Mouse (Mus musculus): ENCODE measurements around the gene Pik3r6. TPM values are rescaled to one million over a fixed set of nuclear protein-coding genes. Genes with fewer than 3 reads are reported as not detected.
A peak's percentile ranks its signal among the peaks of the same experiment; 100 is the strongest.

The Pik3r6 gene
- total and polyA plus RNA-seq, 3 experiments: 0.42 to 1.5 TPM; not detected in 1

DNA sequence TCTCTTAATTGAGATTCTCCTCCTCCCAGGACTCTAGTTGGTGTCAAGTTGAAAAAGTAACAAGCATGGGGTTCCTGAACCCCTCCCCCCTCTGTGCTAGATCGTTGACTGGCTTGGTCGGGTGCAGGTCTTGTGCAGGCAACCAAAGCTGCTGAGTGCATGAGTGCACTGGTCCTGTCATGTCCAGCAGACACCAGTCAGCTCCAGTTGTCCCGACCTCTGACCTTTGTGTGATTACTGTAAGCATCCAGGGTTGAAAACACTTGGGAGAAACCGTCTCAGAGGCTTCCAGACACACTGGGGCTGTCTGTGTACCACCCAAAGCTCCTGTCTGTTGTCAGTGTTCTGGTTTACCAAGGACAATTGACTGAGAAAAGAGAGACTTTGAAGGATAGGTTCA lies 47.5 kb downstream of the Pik3r6 start:
- Histone ChIP-seq H3K79me2 (ENCODE audit: control insufficient read depth, insufficient read depth, low read length, poor library complexity) (no peaks in the 10 kb centered on the region), H3K36me3 (ENCODE audit: control insufficient read depth in 1 of 2, insufficient read depth in 2 of 2, low read length in 2 of 2) (no peaks in the 10 kb centered on the region), H3K4me1 (ENCODE audit: control insufficient read depth in 1 of 2, insufficient read depth in 2 of 2, low read length in 2 of 2) (no peaks in the 10 kb centered on the region)

DNA sequence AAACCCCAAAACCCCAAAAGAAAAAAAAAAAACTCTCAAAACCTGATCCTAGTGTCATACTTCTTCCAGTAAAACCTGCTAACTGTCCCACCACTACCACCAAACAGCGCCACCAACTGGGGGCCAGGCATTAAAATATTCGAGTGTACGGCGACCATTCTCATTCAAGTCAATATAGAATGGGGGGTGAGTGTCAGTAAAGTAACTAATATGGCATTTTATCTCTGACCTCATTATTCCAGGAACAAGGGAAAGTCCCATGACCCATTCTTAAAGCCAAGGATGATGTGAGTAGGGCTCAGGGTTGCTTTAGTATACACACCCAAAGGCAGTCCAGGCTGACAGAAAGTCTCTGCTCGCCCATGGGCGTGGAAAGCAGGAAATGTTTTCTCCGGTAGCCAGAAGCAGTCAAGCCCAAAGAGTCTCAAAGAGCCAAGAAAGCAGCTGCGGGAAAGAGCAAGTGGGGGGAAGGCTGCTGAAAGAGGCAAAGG lies 51.2 kb downstream of the Pik3r6 start:
- Histone ChIP-seq H3K4me1 (ENCODE audit: control insufficient read depth in 1 of 2, insufficient read depth in 2 of 2, low read length in 2 of 2) (no peaks in the 10 kb centered on the region), H3K79me2 (ENCODE audit: control insufficient read depth, insufficient read depth, low read length, poor library complexity) (no peaks in the 10 kb centered on the region), H3K9ac (ENCODE audit: control insufficient read depth, low read depth, low read length, poor library complexity, severe bottlenecking) (no peak overlapping the region), H3K4me3 (ENCODE audit: control insufficient read depth in 1 of 2, insufficient read depth in 1 of 2, low read depth in 2 of 2, low read length in 2 of 2) (no peak overlapping the region), H3K27ac (ENCODE audit: control insufficient read depth, low read depth, low read length) (no peak overlapping the region), H3K9me3 (replicated peaks; ENCODE audit: insufficient read depth, low read length) (no peaks in the 10 kb centered on the region), H3K36me3 (ENCODE audit: control insufficient read depth in 1 of 2, insufficient read depth in 2 of 2, low read length in 2 of 2) (no peaks in the 10 kb centered on the region), H3K27me3 (ENCODE audit: control insufficient read depth in 1 of 2, insufficient read depth in 2 of 2, low read length in 2 of 2) (no peaks in the 10 kb centered on the region)
- peak; percentile 69 for DNase-seq (ENCODE audit: low read depth, low spot score)
- peak; percentile 54 to 91 (median 89) for TF ChIP-seq CTCF (IDR thresholded peaks at IDR 0.05 in 2 of 3, conservative IDR thresholded peaks at IDR 0.05 in 1 of 3; ENCODE audit: control insufficient read depth in 1 of 3, insufficient read depth in 1 of 3, low read depth in 2 of 3, low read length in 3 of 3, poor library complexity in 1 of 3, severe bottlenecking in 1 of 3)
- TF ChIP-seq RAD21 (IDR thresholded peaks at IDR 0.05; ENCODE audit: low read depth, low read length): peak; percentile 71
- no peak for TF ChIP-seq POLR2A (IDR thresholded peaks at IDR 0.05; ENCODE audit: control insufficient read depth in 1 of 2, insufficient read depth in 1 of 2, low read depth in 1 of 2, low read length in 2 of 2, poor library complexity in 1 of 2)
- TF ChIP-seq ZNF384 (IDR thresholded peaks at IDR 0.05; ENCODE audit: low read depth, low read length): peak; percentile 71
- peak; percentile 88 for TF ChIP-seq SMC3 (IDR thresholded peaks at IDR 0.05; ENCODE audit: low read depth, low read length)
- peak; percentile 71 for TF ChIP-seq ZC3H11A (IDR thresholded peaks at IDR 0.05; ENCODE audit: low read depth, low read length)

More for the DNA sequence above, 47.5 kb downstream of the Pik3r6 start:
- no peak for TF ChIP-seq POLR2AphosphoS2 (IDR thresholded peaks at IDR 0.05; ENCODE audit: low read length)
- no peak for TF ChIP-seq ZNF384 (IDR thresholded peaks at IDR 0.05; ENCODE audit: low read depth, low read length)
- no peak for TF ChIP-seq E2F4 (IDR thresholded peaks at IDR 0.05; ENCODE audit: borderline replicate concordance, low read depth, low read length)
- no peak overlapping the region for H3K9ac ChIP-seq (ENCODE audit: control insufficient read depth, low read depth, low read length, poor library complexity, severe bottlenecking)
- H3K27me3 ChIP-seq (ENCODE audit: control insufficient read depth in 1 of 2, insufficient read depth in 2 of 2, low read length in 2 of 2): no peaks in the 10 kb centered on the region
- no peak for DNase-seq (ENCODE audit: low read depth, low spot score)
- H3K27ac ChIP-seq (ENCODE audit: control insufficient read depth, low read depth, low read length): no peak overlapping the region
- no peak overlapping the region for H3K4me3 ChIP-seq (ENCODE audit: control insufficient read depth in 1 of 2, insufficient read depth in 1 of 2, low read depth in 2 of 2, low read length in 2 of 2)
- H3K9me3 ChIP-seq (replicated peaks; ENCODE audit: insufficient read depth, low read length): no peaks in the 10 kb centered on the region

DNA sequence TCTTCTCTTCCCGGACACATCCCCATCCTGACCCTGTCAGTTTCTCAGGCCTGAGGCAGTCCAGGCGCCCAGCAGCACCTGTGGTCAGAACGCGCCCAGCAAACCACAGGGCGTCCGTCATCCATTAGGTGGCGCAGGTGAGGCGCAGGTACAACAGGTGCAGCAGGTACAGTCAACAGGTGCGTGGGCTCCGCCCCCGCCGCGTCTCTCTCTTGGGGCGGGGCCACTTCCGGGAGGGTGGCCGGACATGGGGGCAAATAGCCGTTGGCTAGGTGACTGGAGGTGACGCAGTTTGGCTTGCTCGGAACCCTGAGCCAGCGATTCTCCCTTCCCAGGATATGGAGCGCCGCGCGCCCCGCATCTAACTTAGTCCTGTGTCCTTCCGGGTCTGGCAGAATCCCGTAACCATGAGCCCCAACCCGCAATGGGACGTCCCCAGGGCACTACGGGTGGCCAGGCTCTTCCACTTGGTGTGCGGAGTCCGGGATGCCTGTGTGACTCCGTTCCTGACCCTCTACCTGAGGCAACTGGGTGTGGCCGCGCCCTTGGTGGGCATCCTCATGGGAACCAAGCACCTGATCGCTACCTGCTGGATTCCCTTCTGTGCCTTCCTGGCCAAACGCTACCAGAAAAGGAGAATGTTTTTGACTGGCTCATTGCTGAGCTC lies 53.2 kb downstream of the Pik3r6 start, which contains the start of gene Mfsd6l:
Mfsd6l (plus strand) TSS at position 269 of the 667 bp plus-strand sequence.
- H3K9ac ChIP-seq (ENCODE audit: control insufficient read depth, low read depth, low read length, poor library complexity, severe bottlenecking): no peak within 1 kb of the TSS
- no peak within 1 kb of the TSS for H3K27ac ChIP-seq (ENCODE audit: control insufficient read depth, low read depth, low read length)
- no peaks in the 10 kb centered on the region for H3K79me2 ChIP-seq (ENCODE audit: control insufficient read depth, insufficient read depth, low read length, poor library complexity)
- no peaks in the 10 kb centered on the region; a peak in 1 of 4 replicates for H3K27me3 ChIP-seq (ENCODE audit: control insufficient read depth in 1 of 2, insufficient read depth in 2 of 2, low read length in 2 of 2)
- H3K9me3 ChIP-seq (replicated peaks; ENCODE audit: insufficient read depth, low read length): no peaks in the 10 kb centered on the region
- TF ChIP-seq NRF1 (IDR thresholded peaks at IDR 0.05; ENCODE audit: insufficient read depth, low read depth, low read length, poor library complexity, severe bottlenecking): no peak
- peak in 1 of 3 experiments; percentile 27; a peak in 2 of 6 replicates for TF ChIP-seq CTCF (IDR thresholded peaks at IDR 0.05 in 2 of 3, conservative IDR thresholded peaks at IDR 0.05 in 1 of 3; ENCODE audit: control insufficient read depth in 1 of 3, insufficient read depth in 1 of 3, low read depth in 2 of 3, low read length in 3 of 3, poor library complexity in 1 of 3, severe bottlenecking in 1 of 3)
- no peak within 1 kb of the TSS for H3K4me3 ChIP-seq (ENCODE audit: control insufficient read depth in 1 of 2, insufficient read depth in 1 of 2, low read depth in 2 of 2, low read length in 2 of 2)
- H3K36me3 ChIP-seq (ENCODE audit: control insufficient read depth in 1 of 2, insufficient read depth in 2 of 2, low read length in 2 of 2): no peaks in the 10 kb centered on the region
- DNase-seq (ENCODE audit: low read depth, low spot score): no peak
- H3K4me1 ChIP-seq (ENCODE audit: control insufficient read depth in 1 of 2, insufficient read depth in 2 of 2, low read length in 2 of 2): peaks cover 0 to 4% of the 10 kb centered on the region in 2 experiments; a peak in 2 of 4 replicates
